Mouse (Mus musculus) cerebellum, adult 9-11 months (tissue): ENCODE measurements around the gene Dvl2.
"Not testable (repeated sequence)": the region's sequence is repeated elsewhere in the genome, so short reads cannot be mapped to it uniquely, and the experiment has no call there.

Experiments
- DNase-seq: peaks from one replicate; pipeline ENCODE4 v3.0.0; 2022

The Dvl2 gene

GRCm38 (mm10) chr11:70000396-70000898, at the start of gene Dvl2:
TSS of gene Dvl2 (plus strand) at chr11:70000595.
- peak; percentile 93 for DNase-seq

- no peak for DNase-seq
Measured at GRCm38 (mm10) chr11:69950807-69951459, 49.5 kb upstream of the Dvl2 start.

GRCm38 (mm10) chr11:69952274-69952673, 48.1 kb upstream of the Dvl2 start:
- no peak for DNase-seq

GRCm38 (mm10) chr11:69953267-69953915, 47.0 kb upstream of the Dvl2 start:
- no peak for DNase-seq

GRCm38 (mm10) chr11:69955618-69956017, 44.8 kb upstream of the Dvl2 start:
- DNase-seq = not testable (repeated sequence)

GRCm38 (mm10) chr11:69956218-69956617, 44.2 kb upstream of the Dvl2 start:
- DNase-seq = no peak

GRCm38 (mm10) chr11:69960616-69961015, 39.8 kb upstream of the Dvl2 start:
- DNase-seq = no peak

- DNase-seq = no peak
Measured at GRCm38 (mm10) chr11:69961841-69962240, 38.6 kb upstream of the Dvl2 start.

- no peak for DNase-seq
Measured at GRCm38 (mm10) chr11:69964650-69965270, 35.6 kb upstream of the Dvl2 start, which contains the start of gene Cldn7. TSS of gene Cldn7 (plus strand) at chr11:69964779.

- DNase-seq = no peak
Measured at GRCm38 (mm10) chr11:69965271-69966005, 35.0 kb upstream of the Dvl2 start.

- no peak for DNase-seq
Measured at GRCm38 (mm10) chr11:69966006-69966859, 34.2 kb upstream of the Dvl2 start.

GRCm38 (mm10) chr11:69966860-69967517, 33.4 kb upstream of the Dvl2 start:
- DNase-seq = no peak

- no peak for DNase-seq
Measured at GRCm38 (mm10) chr11:69968793-69969192, 31.6 kb upstream of the Dvl2 start.

GRCm38 (mm10) chr11:69970222-69970621, 30.2 kb upstream of the Dvl2 start:
- no peak for DNase-seq

- DNase-seq = no peak
Measured at GRCm38 (mm10) chr11:69970775-69971174, 29.6 kb upstream of the Dvl2 start.

GRCm38 (mm10) chr11:69974907-69975306, 25.5 kb upstream of the Dvl2 start:
- DNase-seq = no peak

- no peak for DNase-seq
Measured at GRCm38 (mm10) chr11:69976271-69976670, 24.1 kb upstream of the Dvl2 start.

GRCm38 (mm10) chr11:69979827-69980195, 20.6 kb upstream of the Dvl2 start:
- no peak for DNase-seq

GRCm38 (mm10) chr11:69980196-69981140, 19.9 kb upstream of the Dvl2 start:
- peak; percentile 99 for DNase-seq

- peak; percentile 76 for DNase-seq
Measured at GRCm38 (mm10) chr11:69981141-69981762, 19.1 kb upstream of the Dvl2 start, which contains the start of gene Ctdnep1. TSS of gene Ctdnep1 (plus strand) at chr11:69981156.
